Mouse (Mus musculus) kidney, adult 2 months (tissue): Measurements from ENCODE around the gene Ranbp1.

Source experiments
- CTCF ChIP-seq: fragments of 200-500 bp; conservative IDR thresholded peaks from 2 replicates; pipeline ENCODE4 v1.5.1; 2011; ENCODE audit warnings: low read depth, mild to moderate bottlenecking, control low read depth, low read length, moderate library complexity, mixed read lengths; ENCODE audit not compliant: insufficient read depth, insufficient read length
- POLR2A ChIP-seq: fragments of 200-500 bp; IDR thresholded peaks from one replicate; pipeline ENCODE4 v1.6.1; 2011; ENCODE audit warnings: low read depth, low read length, control low read depth

DNA sequence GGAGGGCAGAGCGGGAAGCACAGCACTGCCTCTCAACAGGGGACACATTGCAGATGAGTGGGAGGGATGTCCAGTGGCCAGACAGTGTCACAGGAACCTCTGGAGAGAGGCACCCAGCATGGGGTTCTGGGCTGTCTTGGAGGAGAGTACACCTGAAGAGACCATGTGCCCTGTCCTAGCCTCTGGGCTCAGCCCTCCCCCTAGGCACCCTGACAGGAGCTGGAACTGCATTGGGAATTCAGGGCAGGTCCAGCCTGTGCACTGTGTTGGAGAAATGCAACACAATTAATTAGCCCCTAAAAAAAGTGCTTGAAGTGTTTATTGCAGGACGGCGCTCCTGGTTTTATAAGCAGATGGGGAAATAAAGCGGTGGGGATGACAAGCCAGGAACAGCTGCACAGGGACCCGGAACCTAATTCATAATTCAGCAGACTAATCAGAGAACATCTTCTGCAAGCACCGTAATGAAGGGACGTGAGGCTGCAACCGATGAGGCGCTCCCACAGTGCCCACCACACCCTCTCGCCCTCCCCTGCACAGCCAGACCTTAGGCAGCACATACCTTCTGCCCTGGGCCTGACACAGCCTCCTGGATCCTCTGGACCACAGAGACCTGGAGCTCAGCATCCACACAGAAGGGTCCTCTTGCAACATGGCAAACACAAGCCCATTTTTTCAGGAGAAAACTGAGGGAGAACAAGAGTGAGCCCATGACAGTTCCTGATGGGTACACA lies 50.0 kb downstream of the Ranbp1 start:
- TF ChIP-seq POLR2A (no peak), CTCF (no peak)
